Mouse (Mus musculus) cerebellum, adult 2 months (tissue): Measurements from ENCODE around the gene Erf.

Experiments
- CTCF ChIP-seq: fragments of 200-500 bp; IDR thresholded peaks from 2 replicates; pipeline ENCODE4 v1.5.1; 2011; ENCODE audit warnings: low read depth, mild to moderate bottlenecking, control low read depth, low read length, moderate library complexity, borderline replicate concordance; ENCODE audit not compliant: insufficient read depth
- POLR2A ChIP-seq: fragments of 200-500 bp; IDR thresholded peaks from 2 replicates; pipeline ENCODE4 v1.6.1; 2011; ENCODE audit warnings: low read length, control low read depth, borderline replicate concordance; ENCODE audit not compliant: insufficient read depth

GRCm38 (mm10) chr7:25288011-25288410 lies 37.5 kb upstream of the Erf start:
- TF ChIP-seq CTCF (no peak), POLR2A (no peak)
